Mouse (Mus musculus): ENCODE data around the gene Naa40.

DNA sequence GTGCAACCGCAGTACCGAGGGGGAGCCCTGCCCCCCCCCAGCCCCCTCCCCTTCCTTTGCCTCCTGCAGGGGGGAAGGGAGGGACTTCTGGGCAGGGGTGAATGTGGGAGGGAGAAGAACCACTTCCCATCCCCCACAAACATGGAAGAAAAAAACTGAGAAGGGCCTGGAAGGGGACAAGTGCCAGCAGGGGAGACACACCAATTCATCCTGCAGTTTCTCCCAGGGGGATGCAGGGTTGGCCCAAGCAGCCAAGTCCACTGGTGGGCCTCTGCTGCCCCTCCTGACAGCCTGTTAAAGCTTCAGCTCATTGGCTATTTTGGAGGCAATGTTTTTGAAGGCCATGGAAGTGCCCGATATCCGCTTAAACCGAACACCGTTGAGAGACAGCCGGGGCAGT lies 35.8 kb upstream of the Naa40 start:
- TF ChIP-seq GATA1 (IDR thresholded peaks at IDR 0.05; ENCODE audit: borderline replicate concordance, low read length) = no peak
- TF ChIP-seq FLI1 (IDR thresholded peaks at IDR 0.05; ENCODE audit: low read length) = no peak
